Mouse (Mus musculus): ENCODE data around the gene Bcorl1.
A peak's percentile ranks its signal among the peaks of the same experiment; 100 is the strongest.

Bcorl1 gene

DNA sequence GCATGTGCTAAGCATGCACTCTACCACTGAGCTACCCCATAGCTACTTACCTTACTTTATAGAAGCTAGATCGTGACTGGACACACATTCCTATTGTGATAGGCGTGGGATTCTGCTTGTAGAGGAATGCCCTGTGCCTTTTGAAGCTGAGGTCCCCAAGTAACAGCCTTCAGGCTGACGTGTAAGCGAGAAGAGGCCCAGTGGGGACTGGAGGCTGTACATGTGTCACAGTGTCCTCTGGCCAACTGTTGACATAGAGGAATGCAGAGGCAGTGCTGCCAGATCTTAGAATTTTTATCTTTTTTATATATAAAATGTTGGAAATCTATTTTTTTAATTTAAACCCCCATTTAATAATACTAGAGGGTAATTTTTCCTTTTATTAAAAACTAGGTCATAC is 58.8 kb downstream of the Bcorl1 start:
- no peak for DNase-seq

DNA sequence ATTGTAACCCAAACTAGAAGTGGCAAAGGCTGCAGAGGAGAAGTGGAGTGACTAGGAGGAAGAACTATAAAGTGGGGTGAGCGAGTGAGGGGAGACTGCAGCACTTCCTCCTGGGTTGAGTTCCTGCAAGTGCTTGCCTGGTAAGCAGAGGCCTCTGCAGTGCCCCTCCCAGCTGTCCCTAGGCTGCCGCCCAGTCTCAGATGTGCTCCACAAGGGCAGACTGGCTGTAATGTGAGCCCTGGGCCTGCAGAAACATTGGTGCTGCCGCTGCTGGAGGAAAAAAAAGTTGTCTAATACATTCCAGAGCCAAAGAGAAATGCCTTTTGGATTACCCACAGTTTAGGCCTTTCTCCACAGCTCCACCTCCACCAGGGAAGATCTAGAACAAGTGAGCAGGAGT is 64.0 kb downstream of the Bcorl1 start:
- DNase-seq: no peak

DNA sequence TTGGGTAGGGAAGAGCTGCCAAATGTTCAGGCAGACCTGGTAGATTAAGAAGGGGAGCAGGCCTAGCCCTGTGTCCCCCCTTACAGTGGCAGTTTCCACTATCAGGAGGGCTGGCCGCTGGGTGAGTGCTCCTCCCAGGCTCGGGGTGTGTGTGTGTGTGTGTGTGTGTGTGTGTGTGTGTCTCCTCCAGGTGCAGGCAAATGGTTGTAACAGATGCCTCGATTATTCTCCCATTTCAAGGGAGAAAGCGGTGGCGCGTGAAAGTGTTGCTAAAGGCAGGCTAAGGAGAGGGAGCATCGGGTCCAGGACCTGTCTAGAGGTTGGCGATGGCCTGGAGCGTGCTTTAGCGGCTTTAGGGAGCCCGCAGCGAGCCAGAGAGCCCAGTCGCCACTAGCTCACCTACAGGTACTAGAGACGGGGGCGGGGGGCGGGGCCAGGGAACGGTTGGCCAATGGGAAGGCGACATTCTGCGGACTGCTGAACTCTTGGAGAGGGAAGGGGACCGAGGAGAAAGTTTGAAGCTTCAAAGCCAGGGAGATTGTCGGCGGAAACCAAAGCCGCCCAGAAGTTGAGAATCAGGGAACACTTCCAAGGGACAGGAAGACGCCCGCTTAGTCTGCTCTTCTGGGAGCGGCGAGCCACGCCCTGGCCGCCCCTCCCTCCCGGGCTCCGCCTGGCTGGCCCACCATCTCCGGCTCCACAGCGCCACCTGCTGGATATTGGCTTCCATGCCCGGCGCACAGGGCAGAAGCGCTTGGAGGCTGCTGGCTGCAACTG is 68.6 kb downstream of the Bcorl1 start:
- DNase-seq: peak; percentile 95

DNA sequence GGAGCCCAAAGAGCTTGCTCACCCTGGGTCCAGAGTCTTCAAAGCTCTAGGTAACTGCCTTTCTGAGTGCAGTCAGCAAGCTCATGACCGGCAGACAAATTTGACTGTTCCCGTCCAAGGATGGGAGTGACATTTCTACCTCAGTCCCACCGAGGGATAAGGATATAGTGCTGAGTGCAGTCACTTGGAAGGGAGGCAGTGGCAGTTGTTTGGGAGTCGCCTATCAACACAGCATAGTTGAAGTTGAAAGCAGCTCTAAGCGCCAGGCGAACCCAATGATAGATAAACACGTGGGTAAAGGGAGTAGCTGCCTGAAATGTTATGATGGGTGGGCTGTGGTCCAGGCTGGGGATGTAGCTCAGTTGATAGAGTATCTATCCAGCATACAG is 69.2 kb downstream of the Bcorl1 start:
- DNase-seq: no peak

DNA sequence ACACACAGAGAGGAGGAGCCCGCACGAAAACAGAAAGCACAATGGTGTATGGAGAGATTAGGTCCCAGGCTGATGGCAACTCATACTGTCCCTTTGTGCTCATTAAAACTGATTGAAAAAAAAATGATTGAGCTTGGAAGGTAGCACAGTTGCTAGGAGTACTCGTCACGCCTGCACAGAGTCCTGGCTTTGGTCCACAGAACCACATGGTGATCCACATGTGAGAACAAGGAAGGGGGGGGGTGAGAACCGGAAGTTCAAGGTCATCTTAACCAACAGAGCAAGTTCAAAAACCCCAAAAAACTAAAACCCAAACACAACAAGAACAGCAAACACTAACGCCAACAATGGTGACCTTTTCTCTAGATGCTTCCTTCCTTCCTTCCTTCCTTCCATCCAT is 71.5 kb downstream of the Bcorl1 start:
- DNase-seq: no peak

DNA sequence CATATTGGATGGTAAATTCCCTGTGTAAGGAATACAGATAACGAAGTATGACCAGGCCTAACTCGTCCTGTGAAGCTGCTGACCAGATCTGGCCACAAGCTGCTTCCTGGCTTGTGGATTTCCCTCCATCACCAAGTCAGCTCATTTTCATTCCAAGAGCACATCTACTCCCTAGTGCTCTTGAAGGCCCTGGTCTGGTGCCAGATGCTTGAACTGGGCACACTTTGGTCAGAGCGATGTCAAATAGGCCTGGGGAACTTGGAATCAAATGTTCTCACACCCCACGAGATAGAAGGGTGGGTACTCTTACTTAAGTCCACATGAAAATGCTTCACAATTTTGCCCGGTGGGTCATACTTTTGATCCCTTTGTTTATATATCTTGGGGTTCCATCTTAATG is 73.1 kb downstream of the Bcorl1 start:
- DNase-seq: no peak

DNA sequence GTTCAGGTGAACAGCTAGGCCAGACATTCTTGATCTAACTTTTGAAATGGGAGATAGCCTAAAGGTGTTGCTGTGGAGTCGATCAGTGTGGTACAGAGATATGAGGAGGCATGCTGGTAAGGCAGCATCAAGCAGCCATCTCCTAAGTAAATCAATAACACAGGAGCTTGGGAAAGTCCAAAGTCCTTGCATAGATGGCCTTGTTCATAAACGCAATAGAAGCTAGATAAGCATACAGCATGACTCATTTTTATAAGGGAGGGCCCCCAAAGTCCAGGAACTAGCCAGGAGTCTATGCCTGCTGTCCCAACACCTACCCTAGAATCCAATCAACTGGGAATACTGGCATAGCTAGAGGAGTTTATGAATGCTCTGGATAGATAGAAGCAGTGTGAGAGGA is 77.3 kb downstream of the Bcorl1 start:
- no peak for DNase-seq

DNA sequence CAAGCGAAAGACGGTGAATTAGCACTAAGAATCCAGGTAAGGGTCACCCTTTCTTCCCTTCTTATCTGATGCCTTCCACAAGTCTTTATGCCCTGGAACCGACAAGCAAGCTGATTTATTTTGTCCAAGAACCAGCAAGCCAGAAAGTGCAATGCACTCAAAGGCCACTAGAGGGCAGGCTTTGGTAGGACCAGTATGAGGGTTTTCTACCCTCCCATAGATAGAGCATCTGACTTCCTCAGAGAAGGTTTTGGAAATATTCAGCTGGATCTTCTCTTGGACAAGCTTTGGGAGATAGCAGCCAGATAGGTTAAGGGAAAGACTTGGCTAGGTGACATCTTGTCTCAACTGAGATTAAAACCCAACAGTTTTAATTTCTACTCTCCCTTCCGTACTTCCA is 81.8 kb downstream of the Bcorl1 start:
- peak; percentile 84 for DNase-seq

DNA sequence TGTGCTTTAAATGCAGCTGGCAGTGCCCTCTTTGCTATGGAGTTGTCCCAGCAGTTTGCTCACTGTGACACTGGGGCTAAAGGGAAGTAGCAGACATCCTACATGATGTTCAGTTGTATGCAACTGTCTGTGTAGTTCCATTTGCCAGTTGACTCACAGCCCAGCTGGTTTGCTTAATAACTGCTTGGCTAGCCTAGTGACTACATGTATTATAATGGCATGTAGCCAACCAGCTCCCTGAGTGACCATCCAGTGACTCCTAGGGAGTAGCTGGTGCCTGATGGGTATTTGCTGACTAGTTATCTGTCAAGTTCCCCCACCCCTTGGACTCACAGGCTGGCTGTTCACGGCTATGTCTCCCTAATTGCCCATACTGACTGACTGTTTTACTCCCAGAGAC is 82.5 kb downstream of the Bcorl1 start:
- DNase-seq: no peak

DNA sequence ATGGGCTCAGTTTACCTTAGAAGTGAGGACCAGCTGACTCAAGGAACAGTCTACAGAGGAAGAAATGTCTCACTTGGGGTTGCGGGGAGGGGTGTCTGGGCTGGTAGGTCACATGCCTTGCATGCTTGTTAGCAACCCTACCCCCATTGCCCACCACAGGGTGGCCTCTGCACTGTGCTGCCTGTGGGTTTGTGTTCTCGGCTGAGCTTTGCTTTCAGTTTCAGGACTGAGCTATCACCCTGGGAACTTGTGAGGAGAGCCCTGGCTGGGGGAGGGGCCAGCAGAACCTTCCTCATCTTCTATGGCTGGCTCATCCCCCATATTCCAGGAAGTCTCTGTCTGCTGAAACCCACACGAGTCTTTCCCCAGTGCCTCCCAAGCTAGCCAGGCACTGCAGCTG is 83.4 kb downstream of the Bcorl1 start:
- DNase-seq: peak; percentile 76

DNA sequence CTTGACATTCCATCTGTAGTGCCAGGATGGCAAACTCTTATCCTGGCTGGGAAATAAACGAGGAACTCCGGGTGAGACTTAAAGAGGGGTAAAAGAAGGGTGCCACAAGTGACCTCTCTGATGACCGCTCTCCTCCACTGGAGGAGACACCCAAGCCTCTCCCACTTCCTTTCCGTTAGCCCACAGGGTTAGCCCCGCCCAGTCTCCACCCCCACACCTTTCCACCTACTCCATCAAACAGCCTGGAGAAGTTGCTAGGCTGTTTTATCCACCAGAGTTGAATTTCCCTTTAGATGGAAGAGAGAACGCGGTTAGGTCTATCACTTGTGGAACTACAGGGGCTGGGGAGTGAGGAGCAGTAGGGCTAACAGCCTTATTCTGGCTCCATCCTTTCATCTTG is 84.1 kb downstream of the Bcorl1 start:
- peak; percentile 84 for DNase-seq

DNA sequence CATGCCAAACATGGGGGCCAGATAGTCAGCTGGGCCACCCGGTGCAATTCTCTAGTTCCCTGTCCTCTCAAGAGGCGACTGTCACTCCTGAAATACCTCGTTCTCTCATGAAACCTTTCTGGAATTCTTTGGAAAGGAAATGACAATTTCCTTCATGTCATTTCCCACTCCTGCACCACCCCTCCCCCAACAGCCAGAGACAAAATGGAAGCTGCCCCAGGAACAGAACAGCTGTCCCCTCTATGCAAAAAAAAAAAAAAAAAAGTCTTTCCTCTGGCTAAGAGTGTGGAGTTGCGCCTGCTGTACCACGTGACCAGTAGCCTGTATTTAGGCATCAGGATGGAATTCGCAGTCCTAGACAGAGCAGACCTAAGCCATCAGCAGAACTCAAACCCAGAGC is 87.1 kb downstream of the Bcorl1 start:
- DNase-seq: peak; percentile 13

DNA sequence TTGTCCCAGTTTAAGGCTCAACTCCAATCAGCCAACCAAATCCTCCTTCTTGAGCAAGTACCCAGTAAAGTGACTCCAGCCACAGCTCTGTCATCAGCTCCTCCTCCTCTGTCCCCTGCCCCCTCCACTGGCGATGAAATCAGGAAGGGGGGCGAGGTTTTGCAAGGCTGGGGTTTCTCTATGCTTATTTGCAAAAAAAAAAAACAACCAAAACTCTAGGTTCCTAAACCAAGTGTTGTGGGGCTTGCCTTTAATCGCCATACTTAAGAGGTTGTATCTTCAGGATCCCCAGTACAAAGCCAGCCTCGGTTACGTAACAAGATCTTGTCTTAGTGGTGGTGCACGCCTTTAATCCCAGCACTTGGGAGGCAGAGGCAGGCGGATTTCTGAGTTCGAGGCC is 87.5 kb downstream of the Bcorl1 start:
- DNase-seq: peak; percentile 19

DNA sequence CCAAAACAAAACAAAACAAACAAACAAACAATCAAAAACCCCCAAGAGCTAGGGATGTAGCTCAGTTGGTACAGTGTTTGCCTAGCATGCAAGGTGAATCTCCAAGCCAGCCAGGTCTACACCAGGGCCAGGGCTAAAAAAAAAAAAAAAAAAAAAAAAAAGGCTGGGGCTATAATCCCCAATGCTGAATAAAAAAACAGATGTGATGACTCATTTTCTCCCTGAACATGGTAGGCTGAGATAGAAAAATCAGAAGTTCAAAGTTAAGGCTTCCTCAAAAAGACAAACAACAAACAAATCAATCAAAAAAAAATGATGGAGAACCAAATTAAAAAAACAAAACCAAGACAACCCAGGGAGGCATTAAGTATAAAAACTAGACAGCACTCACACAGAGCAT is 87.9 kb downstream of the Bcorl1 start:
- no peak for DNase-seq

DNA sequence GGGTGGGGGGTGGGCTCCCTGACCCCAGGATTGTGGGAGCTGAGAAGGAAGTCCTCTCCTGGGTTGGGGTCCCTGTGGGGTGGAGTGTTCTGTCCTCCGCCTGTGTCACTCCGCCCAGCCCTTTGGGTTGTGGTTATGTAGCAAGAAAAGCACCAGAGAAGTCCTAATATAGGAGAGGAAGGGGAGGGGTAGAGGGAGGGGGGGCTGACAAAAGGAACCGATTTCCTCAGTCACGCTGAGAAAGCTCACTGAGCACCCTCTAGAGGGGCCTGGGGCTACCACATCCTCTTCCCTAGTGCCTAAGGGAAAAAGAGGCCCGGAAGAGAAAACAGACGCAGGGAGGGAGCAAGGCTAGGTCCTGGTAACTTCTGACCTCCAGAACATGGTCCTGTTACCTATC is 88.4 kb downstream of the Bcorl1 start:
- peak; percentile 67 for DNase-seq

DNA sequence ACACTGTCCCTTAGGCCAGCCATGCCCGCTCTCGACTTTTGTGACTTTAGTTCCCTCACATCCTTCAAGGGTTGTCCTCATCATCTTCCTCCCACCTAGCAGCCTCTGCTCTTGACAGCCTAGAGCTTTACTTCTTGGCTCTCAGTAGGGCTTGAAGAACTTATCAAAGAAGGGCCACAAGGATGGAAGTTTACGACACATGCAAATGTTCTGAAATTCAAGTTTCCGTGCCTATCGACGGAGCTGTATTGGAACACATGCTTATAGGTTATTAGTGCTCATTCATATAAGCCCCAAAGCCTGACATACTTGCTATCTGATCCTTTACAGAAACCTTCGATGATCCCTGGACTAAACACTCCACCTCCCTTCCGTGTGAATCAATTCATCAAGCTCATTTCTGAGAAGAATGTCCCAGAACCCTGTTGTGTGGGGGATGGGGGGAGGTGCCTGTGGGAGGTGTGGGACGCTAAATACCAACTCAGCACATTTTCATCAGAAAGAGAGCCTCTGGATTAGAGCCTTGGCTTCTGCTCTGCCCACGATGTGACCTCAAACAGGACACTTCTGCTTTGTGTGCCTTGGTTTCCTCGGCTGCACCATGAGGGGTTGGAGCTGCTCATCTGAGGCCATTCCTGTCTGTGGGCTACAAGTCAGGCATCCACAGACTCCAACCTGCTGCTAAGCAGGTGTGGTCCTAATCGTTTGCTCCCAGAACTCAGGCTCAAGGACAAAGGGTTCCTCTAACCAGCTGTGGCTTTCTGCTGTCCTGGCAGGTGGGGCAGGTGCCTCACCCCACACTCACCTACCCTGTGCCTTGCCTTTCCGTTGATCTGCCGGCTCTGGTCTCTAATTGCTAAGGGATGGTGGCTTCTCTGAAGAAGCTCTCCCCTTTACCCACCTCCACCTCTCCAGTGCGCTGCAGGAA is 91.7 kb downstream of the Bcorl1 start:
- peak; percentile 48 for DNase-seq

DNA sequence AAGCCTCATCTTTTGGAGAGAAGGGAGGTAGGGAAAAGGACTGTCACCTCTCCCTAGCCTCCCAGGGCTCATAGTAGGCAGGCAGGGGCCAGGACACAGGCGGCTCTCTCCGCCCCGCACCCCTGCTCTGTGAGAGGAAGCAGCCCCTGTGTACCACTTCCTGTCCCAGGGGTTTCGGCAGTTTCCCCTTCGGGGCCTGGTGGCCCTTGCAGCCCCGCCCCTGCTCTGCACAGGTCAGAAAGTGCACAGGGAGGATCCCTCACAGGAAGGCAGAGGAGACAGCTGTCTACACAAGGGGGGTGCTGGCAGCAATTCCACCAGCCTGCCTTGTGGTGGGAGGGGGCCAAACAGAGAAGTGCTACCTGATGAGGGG is 92.4 kb downstream of the Bcorl1 start:
- peak; percentile 87 for DNase-seq

DNA sequence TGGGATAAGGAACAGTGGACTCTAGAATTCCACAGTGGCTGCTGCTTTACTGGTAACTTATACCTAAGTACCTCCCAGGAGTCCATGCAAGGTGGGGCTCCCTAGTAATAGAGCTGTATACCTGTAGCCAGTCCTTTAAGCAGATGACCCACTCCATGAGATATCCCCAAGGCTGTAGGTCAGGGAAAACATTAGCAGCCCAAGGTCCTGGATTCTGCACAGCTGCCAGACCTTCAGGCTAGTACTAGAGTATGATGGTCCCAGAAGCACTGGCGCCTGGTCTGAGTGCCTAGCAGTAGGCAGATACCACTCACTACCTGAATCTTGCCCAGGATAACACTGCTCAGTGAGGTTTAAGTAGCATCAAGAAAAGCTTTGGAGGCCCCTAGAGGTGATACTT is 93.1 kb downstream of the Bcorl1 start:
- peak; percentile 18 for DNase-seq

DNA sequence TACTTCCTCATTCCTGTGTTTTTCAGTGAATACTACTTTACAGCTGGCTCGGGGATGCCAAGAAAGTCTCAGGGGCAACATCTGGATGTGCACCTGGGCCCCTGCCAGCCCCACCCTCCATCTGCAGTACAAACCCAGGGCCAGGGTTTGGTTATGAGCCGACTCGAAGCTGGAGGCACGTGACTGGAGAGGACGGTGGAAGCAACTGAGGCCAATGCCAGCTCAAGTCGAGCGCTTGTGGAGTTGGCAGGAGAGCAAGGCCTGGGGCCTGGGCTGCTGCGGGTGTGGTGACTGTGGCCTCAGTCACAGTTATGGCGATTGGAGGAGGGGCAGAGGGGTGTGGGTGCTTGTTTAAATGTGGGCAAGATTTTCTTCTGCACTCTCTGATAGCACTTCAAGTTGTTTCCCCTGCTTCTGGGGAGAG is 94.3 kb downstream of the Bcorl1 start:
- peak; percentile 62 for DNase-seq

DNA sequence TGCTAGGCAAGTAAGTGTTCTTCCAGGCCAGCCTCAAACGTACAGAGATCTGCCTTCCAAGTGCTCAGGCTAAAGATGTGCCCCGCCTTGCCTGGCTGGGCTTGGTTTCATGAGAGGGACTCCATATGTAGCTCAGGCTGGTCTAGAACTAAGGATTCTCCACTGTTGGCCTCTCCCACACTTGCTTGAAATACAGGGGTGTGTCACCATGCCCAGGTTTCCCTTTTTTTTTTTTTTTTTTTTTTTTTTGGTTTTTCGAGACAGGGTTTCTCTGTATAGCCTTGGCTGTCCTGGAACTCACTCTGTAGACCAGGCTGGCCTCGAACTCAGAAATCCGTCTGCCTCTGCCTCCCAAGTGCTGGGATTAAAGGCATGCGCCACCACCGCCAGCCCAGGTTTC is 94.9 kb downstream of the Bcorl1 start:
- peak; percentile 25 for DNase-seq

DNA sequence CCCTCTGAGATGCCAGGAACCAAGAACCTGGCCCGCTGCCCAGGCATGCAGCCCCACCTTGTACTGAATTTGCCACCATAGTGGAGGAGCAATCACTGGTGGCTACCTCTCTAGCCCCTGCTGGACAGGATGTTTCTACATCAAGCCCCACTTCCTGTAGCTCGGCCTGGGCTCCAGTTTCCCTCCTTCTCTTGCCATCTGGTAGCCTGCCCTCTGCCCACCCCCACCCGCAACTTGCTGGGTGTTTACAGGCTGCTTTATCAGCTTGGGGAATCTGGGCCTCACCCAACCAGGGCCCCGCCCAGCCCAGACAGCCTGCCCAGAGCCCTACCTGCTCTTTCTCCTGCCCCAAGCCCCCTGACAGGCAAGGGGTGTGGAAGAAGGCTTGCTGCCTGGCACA is 97.9 kb downstream of the Bcorl1 start:
- DNase-seq: peak; percentile 56

DNA sequence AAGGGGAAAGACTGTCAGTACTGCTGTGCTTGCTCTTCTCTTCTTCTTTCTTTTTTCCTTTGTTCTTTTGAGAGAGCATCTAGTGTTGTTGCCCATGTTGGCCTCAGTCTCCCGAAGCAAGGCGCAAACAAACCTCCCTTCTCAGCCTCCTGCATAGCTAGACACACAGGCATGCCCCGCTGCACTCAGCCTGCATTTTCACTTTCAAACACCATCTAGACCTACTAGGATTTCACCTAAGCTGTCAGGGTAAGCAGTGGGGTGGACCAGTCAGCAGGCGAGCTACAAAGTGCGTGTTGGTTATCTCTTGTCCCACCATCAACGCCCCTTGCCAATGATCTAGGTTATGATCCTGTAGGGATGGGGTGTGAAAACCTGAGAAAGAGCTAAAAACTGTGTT is 100.4 kb downstream of the Bcorl1 start:
- no peak for DNase-seq

DNA sequence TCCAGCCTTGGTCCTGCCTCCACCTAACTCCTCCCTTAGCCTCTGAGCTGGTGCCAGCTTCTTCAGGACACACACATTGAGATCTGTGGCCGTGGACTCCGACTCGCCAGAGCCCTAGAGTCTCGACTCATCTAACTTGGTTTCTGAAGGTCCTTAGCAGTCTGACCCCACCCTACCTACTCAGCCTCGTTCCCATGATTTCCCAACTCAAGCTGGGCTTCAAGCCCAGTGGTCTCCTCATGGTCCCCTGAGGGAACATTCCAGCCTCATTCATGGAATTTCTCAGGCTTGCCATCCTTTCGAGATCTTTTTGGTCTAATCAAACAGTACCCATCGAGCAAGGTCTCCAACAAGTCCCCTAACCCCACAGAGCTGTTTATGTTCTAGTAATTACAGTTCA is 100.8 kb downstream of the Bcorl1 start:
- no peak for DNase-seq

DNA sequence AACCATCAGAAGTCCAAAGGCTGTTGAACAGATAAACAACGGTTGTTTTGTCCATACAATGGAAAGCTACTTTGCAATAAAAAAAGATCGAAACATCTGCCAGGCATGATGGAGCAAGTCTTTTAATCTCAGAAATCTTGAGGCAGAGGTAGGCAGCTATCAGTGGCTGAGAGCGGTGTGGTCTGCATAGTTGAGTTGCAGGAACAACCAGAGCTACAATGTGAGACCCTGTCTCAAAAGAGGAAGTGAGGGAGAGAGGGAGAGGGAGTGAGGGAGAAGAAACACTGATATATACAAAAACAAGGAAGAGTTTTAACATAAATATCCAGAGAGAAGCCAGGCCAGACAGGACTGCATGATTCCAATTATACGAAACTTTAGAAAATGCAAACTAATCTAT is 103.5 kb downstream of the Bcorl1 start:
- no peak for DNase-seq
